Mouse (Mus musculus) forebrain, embryonic 15.5 days (tissue): Measurements from ENCODE around the gene Ttc26. TPM values are rescaled to one million over a fixed set of nuclear protein-coding genes. Genes with fewer than 3 reads are reported as not detected.
"Not testable (repeated sequence)": the region's sequence is repeated elsewhere in the genome, so short reads cannot be mapped to it uniquely, and the experiment has no call there.

Experiments
- ATAC-seq: fragments of 200-750 bp; cut with Nextera tagmentation; replicated peaks from 2 replicates; pipeline ENCODE4 v1.8.0; 2017; ENCODE audit warnings: mild to moderate bottlenecking, moderate TSS enrichment, moderate library complexity
- H3K27ac ChIP-seq: fragments of 300-500 bp; sonication (generic); replicated peaks from 2 replicates; pipeline ENCODE4 v1.5.1; 2015; ENCODE audit warnings: mild to moderate bottlenecking, inconsistent platforms
- H3K27me3 ChIP-seq: fragments of 300-500 bp; sonication (generic); 2 replicates; pipeline ENCODE4 v1.6.1; 2015; ENCODE audit warnings: inconsistent platforms
- H3K36me3 ChIP-seq: fragments of 300-500 bp; sonication (generic); 2 replicates; pipeline ENCODE4 v1.6.1; 2015; ENCODE audit warnings: mild to moderate bottlenecking, inconsistent platforms
- H3K4me1 ChIP-seq: fragments of 300-500 bp; sonication (generic); 2 replicates; pipeline ENCODE4 v1.6.1; 2015; ENCODE audit warnings: inconsistent platforms
- H3K4me2 ChIP-seq: fragments of 300-500 bp; sonication (generic); replicated peaks from 2 replicates; pipeline ENCODE4 v1.6.1; 2015; ENCODE audit warnings: mild to moderate bottlenecking, inconsistent platforms
- H3K4me3 ChIP-seq: fragments of 300-500 bp; sonication (generic); 2 replicates; pipeline ENCODE4 v1.5.1; 2015; ENCODE audit warnings: mild to moderate bottlenecking, inconsistent platforms
- H3K9ac ChIP-seq: fragments of 300-500 bp; sonication (generic); replicated peaks from 2 replicates; pipeline ENCODE4 v1.6.1; 2015; ENCODE audit warnings: mild to moderate bottlenecking, inconsistent platforms
- H3K9me3 ChIP-seq: fragments of 300-500 bp; sonication (generic); 2 replicates; pipeline ENCODE4 v1.6.1; 2016; ENCODE audit warnings: inconsistent platforms
- WGBS: fragments of 180-500 bp; shearing (Covaris S2); methylation state at CpG from one replicate; pipeline ENCODE4 v1.1.7; 2015; ENCODE audit warnings: mixed read lengths; 5-methylcytosine and 5-hydroxymethylcytosine counted together
- polyA plus RNA-seq: library from polyadenylated mRNA; unstranded; fragments of >200 nt; fragmentation: Nextera tagmentation; extraction: Ambion mirVana; gene quantifications from 2 replicates; pipeline ENCODE4 v1.2.1, GENCODE M21; 2015

Gene Ttc26
- polyA plus RNA-seq, 1 experiment from 2014 or later: 8.9 TPM

- Histone ChIP-seq H3K9me3 (no peaks in the 10 kb centered on the region), H3K4me2 (peak overlapping the region; percentile 59), H3K4me1 (peaks cover 30% of the 10 kb centered on the region), H3K27me3 (no peaks in the 10 kb centered on the region), H3K9ac (peak overlapping the region; percentile 94), H3K4me3 (peak overlapping the region; percentile 98), H3K27ac (peak overlapping the region; percentile 98), H3K36me3 (no peaks in the 10 kb centered on the region)
- under 1% methylated on average over 107 of the region's 118 CpGs for WGBS
- peak; percentile 81 for ATAC-seq
Measured at GRCm38 (mm10) chr6:38434055-38435023, 53.1 kb downstream of the Ttc26 start.

GRCm38 (mm10) chr6:38443842-38444241 is 62.6 kb downstream of the Ttc26 start:
- WGBS: 95% methylated on average over 3 of the region's 3 CpGs

GRCm38 (mm10) chr6:38448295-38448694 is 67.0 kb downstream of the Ttc26 start:
- no peaks in the 10 kb centered on the region for H3K9me3 ChIP-seq
- no peak for ATAC-seq
- H3K27ac ChIP-seq: no peak overlapping the region
- H3K4me1 ChIP-seq: no peaks in the 10 kb centered on the region
- H3K4me2 ChIP-seq: no peak overlapping the region
- no peaks in the 10 kb centered on the region for H3K27me3 ChIP-seq
- 87% methylated on average over 2 of the region's 2 CpGs for WGBS
- H3K36me3 ChIP-seq: peaks cover 47% of the 10 kb centered on the region
- H3K4me3 ChIP-seq: no peak overlapping the region
- H3K9ac ChIP-seq: no peak overlapping the region

More at GRCm38 (mm10) chr6:38443842-38444241, 62.6 kb downstream of the Ttc26 start:
- no peak for ATAC-seq
- Histone ChIP-seq H3K27me3 (no peaks in the 10 kb centered on the region), H3K36me3 (peaks cover 41% of the 10 kb centered on the region), H3K4me3 (no peak overlapping the region), H3K9me3 (no peaks in the 10 kb centered on the region), H3K4me1 (no peaks in the 10 kb centered on the region), H3K4me2 (no peak overlapping the region), H3K9ac (no peak overlapping the region), H3K27ac (no peak overlapping the region)

GRCm38 (mm10) chr6:38453049-38453448 is 71.8 kb downstream of the Ttc26 start:
- Histone ChIP-seq H3K27me3 (no peaks in the 10 kb centered on the region), H3K4me2 (no peak overlapping the region), H3K4me1 (no peaks in the 10 kb centered on the region), H3K9me3 (no peaks in the 10 kb centered on the region), H3K36me3 (peaks cover 56% of the 10 kb centered on the region), H3K27ac (no peak overlapping the region), H3K9ac (no peak overlapping the region), H3K4me3 (no peak overlapping the region)
- ATAC-seq: peak; percentile 75; the same call in 1 of the 2 replicates
- 73% methylated on average over 4 of the region's 4 CpGs for WGBS

GRCm38 (mm10) chr6:38456425-38456824 is 75.2 kb downstream of the Ttc26 start:
- not testable (repeated sequence) for H3K4me2 ChIP-seq, H3K4me1 ChIP-seq, H3K9ac ChIP-seq, H3K4me3 ChIP-seq, H3K27ac ChIP-seq, H3K27me3 ChIP-seq, ATAC-seq, H3K9me3 ChIP-seq
- H3K36me3 ChIP-seq: peaks cover 49% of the 10 kb centered on the region

GRCm38 (mm10) chr6:38458075-38458474 is 76.8 kb downstream of the Ttc26 start:
- Histone ChIP-seq H3K27ac (no peak overlapping the region), H3K4me1 (no peaks in the 10 kb centered on the region), H3K9ac (no peak overlapping the region), H3K4me3 (no peak overlapping the region), H3K4me2 (no peak overlapping the region), H3K27me3 (no peaks in the 10 kb centered on the region), H3K36me3 (peaks cover 50% of the 10 kb centered on the region), H3K9me3 (no peaks in the 10 kb centered on the region)
- 100% methylated on average over 3 of the region's 3 CpGs for WGBS
- no peak for ATAC-seq

- H3K4me3 ChIP-seq: no peak overlapping the region
- WGBS: 94% methylated on average over 4 of the region's 4 CpGs
- no peak overlapping the region for H3K4me2 ChIP-seq
- no peak for ATAC-seq
- H3K9ac ChIP-seq: no peak overlapping the region
- H3K36me3 ChIP-seq: peaks cover 35% of the 10 kb centered on the region
- H3K4me1 ChIP-seq: no peaks in the 10 kb centered on the region
- no peak overlapping the region for H3K27ac ChIP-seq
- no peaks in the 10 kb centered on the region for H3K9me3 ChIP-seq
- no peaks in the 10 kb centered on the region for H3K27me3 ChIP-seq
Measured at GRCm38 (mm10) chr6:38469591-38469990, 88.3 kb downstream of the Ttc26 start.

Other genes starting within 250 kb of the Ttc26 start
- 17.6 and 18.4 TPM in 2 replicates for gene D630045J12Rik, start 127.5 kb upstream of the Ttc26 start, polyA plus RNA-seq
- 6.6 and 6.8 TPM in 2 replicates for gene Zc3hav1l, start 82.2 kb upstream of the Ttc26 start, polyA plus RNA-seq
- gene Zc3hav1, start 26.9 kb upstream of the Ttc26 start, polyA plus RNA-seq: 0.61 and 0.89 TPM in 2 replicates
- gene Ubn2, start 52.5 kb downstream of the Ttc26 start, polyA plus RNA-seq: 19.1 and 20.8 TPM in 2 replicates
- gene Fmc1, start 152.0 kb downstream of the Ttc26 start, polyA plus RNA-seq: 152 and 161 TPM in 2 replicates
- gene Luc7l2, start 169.9 kb downstream of the Ttc26 start, polyA plus RNA-seq: 40.0 and 41.5 TPM in 2 replicates